Mouse (Mus musculus) adrenal gland, postnatal 4 days (tissue): Measurements from ENCODE around the gene Ccl24. TPM values are rescaled to one million over a fixed set of nuclear protein-coding genes. Genes with fewer than 3 reads are reported as not detected.
A peak's percentile ranks its signal among the peaks of the same experiment; 100 is the strongest.

ENCODE experiments used
- DNase-seq, 2 experiments: peaks; one replicate each; pipeline ENCODE4 v3.0.0; 2021 to 2022; ENCODE audit warnings: low spot score in 2 of 2, mixed read lengths in 2 of 2
- total RNA-seq, 2 experiments: library from RNA; stranded (reverse); gene quantifications; 2 replicates each; pipeline ENCODE4 v1.2.3; 2021

Gene Ccl24
- total RNA-seq, 2 experiments from 2014 or later = 2.4 to 3.0 TPM

DNA sequence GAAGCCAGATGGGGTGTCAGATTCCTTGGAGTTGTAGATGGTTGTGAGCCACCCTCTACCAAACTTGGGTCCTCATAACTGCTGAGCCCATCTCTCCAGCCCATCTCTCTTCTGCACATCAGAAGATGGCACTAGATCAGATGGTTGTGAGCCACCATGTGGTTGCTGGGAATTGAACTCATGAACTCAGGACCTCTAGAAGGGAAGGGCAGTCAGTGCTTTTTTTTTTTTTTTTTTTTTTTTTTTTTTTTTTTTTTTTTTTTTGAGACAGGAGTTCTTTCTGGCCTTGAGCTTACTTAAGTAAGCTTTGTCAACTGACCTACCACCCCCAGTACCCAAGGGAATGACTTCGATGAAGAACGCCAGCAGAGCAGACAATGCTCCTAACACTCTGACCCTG, 24.9 kb downstream of the Ccl24 start:
- DNase-seq = no peak

DNA sequence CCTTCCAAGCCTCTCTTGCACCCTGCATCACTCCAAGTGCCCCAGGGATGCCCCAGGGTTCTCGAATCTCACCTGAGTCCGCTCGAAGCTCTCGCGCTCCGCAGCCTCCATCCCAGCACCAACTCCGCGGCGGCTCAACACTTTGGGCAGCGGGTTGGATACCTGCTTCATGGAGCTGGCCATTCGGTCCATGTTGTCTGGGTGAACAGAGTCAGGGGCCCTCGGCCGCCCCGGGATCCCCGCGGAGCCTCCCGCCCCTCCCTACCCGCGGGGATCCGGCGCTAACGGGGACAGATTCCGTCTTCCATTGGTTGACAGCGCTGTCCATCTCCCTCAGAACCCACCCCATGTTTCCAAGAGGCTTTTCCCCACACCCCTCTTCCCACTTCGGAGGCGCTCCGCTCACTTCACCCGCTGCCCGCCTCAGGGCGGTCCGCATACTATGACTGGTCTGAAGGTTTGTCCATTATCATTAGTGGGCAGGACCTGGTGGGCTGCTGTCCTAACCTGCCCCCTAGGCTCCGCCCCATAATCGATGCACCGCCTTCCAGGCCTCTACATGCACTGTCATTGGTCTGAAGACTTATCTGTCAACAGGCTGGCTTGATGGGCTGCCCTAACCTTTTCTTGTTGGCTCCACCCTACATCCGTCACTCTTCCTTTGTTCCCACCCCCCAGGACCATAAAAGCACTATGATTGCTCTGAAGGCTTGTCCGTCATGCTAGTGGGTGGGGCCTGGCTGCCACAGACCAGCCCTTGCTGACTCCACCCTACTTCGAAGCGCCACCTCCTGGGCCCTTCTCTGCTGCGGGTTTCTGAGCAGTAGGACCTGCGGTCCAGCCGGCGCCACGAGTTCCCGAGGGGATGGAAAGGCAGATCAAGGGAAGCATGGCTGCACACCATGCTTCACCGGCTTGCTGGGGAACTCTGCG, 27.7 kb downstream of the Ccl24 start, which contains the start of gene Hip1:
TSS of gene Hip1 (minus strand) at position 256 of the 933 bp plus-strand sequence.
- peak; percentile 88 to 95 for DNase-seq

DNA sequence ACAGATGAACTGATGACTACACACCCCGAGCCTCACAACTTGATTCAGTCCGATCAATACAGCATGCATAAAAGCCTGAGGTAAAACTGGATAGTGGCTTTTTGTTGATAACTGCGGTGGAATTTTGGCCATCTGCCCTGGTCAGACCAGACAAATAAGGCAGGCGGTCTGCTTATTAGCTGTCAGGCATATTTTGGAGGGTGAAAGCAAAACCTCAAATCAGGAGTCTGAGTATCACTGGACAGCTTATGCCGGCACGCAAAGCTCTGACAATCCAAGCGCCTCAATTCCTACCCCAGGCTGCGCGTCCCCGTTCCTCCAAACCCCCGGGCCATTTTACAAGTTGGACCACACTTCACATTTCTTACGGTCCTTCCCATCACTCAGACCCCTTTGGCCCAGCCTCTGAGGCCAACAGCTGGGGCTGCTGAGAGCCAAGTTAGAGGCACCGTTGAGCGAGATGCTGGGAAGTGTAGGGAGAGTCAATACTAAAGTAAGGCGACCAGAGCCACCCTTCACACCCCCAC, 28.8 kb downstream of the Ccl24 start:
- DNase-seq = no peak

- no peak for DNase-seq
Measured at GRCm38 (mm10) chr5:135537794-135538214, 35.0 kb downstream of the Ccl24 start.

GRCm38 (mm10) chr5:135537326-135537725, 35.5 kb downstream of the Ccl24 start:
- no peak for DNase-seq

GRCm38 (mm10) chr5:135535867-135536266, 37.0 kb downstream of the Ccl24 start:
- DNase-seq = no peak

DNA sequence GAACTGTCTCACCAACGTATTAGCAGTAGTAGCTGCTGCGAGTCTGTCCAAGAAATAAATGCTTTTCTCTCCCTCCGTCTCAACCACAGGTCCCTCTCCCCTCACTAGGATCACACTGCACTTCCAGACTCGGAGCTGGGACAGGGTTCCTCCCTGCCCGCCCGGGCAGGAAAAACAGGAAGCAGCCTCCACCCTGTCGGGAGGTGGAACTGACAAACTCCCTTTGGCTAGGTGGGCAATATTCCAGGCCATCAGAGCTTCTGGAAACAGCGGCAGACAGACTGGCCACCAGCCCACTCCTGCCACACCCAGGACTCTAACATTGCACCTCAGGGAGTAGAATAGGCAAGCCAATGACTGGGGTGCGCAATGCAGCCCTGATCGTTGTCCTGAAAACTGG, 39.4 kb downstream of the Ccl24 start:
- DNase-seq = no peak

DNA sequence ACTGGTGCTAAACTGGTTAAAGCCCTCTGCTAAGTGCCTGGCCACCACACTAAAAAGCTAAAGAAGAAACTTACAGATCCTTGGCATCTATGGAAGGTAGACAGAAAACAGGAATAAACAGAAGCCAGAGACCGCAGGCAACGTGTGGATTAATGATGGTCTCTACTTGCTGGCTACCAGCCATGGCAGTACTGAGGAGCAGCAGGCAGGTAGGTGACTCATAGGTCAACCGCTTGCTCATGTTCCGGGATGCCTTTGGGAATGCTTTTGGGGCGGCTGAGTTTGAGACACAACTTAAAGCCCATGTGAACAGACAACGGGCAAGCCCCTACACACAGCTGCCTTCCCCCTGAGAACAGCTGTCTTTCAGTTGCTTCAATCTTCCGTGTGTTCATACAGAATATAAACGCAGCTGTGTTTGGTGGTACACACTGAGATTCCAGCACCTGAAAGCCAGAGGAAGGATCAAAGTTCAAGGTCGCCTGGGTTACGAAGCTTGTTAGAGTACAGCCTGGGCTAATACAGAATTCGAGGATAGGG, 41.5 kb downstream of the Ccl24 start:
- no peak for DNase-seq

- DNase-seq = no peak
Measured at GRCm38 (mm10) chr5:135529964-135530363, 42.9 kb downstream of the Ccl24 start.

DNA sequence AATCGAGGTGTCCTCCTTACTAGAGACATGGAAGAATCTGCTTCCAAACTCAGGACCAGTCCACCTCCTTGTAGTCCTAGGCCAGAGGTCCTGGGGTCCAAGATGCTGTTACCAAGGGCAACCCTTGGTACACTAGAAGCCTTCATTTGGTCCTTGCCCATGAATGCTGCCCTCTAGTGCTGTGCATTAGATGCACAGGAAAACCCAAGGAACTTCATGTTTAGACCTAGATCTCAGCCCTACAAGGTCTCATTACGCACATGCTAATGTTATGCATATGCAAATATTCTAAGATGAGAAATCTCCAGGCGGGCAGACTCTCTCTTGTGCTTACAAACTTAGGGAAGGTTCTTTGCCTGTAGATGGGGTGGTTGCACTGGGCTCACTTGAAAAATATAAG, 43.5 kb downstream of the Ccl24 start:
- no peak for DNase-seq

DNA sequence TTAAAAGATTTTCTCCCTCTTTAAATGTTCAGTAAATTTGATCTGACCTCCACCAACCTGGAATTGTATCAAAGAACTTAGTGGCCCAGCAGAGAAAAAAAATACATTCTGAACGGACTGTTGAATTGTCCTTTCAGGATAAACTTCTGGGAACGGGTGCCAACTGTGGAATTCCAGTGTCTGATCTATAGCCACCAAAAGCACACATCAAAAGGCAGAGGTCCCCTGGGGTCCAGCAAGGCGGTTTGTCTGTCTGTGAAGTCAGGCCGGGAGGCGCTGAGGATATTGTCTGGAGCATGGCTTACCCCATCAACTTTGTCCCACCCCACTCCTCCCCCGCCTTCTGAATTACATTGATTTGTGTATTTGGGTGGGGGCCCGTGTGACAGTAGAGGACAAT, 44.9 kb downstream of the Ccl24 start:
- DNase-seq = no peak

DNA sequence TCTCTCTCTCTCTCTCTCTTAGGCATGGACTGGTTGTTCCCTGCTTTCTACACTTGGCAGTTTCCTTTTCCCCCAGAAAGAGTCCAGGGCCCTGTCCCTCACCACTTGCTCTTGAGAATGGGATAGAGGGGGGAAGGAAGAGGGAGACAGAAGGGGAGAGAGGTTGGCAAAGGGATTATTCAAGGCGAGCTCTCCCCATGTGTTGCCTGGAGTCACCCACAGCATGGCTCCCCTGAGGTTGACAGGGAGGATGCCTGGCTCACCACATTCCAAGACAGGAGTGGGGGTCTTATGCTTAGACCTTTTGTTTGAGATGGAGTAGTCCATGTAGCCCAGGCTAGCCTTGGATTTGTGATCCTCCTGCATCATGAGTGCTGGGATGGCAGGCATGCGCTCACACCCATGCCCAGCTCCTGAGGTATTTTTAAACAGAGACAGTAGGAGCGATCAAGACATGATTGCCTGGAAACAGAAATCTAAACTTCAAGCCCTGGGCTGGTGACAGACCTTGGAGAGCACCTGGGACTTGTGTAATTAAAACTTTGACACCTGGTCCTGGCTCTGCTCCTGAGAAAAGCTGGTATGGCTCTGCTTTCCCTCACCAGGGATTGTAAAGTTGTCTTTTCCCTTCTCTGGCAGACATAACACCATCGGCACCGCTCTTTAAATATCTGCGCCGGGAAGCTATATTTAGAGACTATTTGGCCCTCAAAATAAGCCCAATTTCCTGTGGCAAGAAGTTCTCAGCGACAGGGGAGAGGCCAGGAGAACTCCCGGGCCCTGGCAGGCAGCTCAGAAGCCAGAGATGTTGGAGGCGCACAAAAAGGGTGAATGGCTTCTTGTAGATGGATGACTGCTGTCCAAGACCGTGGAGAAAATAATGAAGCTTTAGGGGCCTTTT, 47.9 kb downstream of the Ccl24 start:
- DNase-seq = no peak

DNA sequence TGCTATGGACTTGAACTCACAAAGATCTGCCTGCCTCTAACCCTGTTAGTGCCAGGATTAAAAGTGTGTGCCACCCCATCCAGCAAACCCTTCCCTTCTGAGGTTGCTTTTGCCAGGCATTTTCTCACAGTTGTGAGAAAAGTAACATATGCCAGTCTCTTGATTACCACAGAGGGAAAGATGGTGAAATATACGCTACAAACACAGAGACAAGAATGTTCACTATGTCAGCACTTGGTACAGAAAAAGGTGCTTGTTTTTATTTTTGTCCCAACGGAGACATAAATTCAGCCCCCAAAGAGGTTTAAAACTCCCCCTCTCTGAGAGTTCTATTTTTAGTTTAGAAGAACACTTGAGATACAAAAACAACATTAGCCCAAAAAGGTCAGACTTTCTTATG, 48.8 kb downstream of the Ccl24 start:
- no peak for DNase-seq

DNA sequence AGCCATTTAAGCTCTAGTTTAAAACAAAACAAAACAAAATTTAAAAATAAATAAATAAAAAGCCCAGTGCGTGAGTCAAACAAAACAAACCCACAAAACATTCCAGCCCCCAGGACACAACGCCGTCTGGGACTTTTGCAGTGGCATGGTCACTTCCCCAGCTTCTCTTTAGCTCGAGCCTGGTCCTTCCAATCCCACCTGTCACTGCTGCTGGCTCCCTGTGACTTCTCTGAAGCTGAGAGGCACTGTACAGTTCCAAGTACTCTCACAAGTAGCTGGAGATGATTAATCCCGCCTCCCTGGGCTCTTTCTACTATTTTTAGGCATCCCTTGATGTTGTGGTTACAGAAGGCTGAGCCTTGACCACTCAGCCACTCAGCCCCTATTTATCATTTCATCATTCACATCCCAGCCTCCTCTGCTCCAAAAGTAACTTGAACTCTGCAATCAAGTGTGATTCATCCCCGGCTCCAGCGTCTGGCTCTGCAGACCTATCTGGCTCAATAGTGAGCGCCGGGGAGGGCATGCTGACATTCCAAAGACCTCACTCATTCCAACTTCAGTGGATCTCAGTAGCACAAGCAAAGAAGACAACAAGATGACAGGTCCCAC, 50.6 kb downstream of the Ccl24 start:
- DNase-seq = peak in 1 of 2 experiments; percentile 29

Other genes with a start within 250 kb of the Ccl24 start
- gene Fkbp6, start 223.0 kb downstream of the Ccl24 start, total RNA-seq = under 1 TPM; 0.23 to 0.48 TPM
- gene Trim50, start 219.8 kb downstream of the Ccl24 start, total RNA-seq = under 1 TPM in 1 of 2 experiments, not detected in 1; 0.20 TPM
- gene Nsun5, start 203.1 kb downstream of the Ccl24 start, total RNA-seq = 10 to 100 TPM; 23.9 to 24.9 TPM
- gene Pom121, start 178.5 kb downstream of the Ccl24 start, total RNA-seq = 10 to 100 TPM; 35.9 to 40.7 TPM
- gene Hip1, start 27.9 kb downstream of the Ccl24 start, total RNA-seq = 10 to 100 TPM; 44.4 TPM
- not detected for gene Ccl26, start 9.5 kb downstream of the Ccl24 start, total RNA-seq
- 10 to 100 TPM; 54.4 to 55.1 TPM for gene Rhbdd2, start 59.6 kb upstream of the Ccl24 start, total RNA-seq
- 100 to 1,000 TPM; 168 to 190 TPM for gene Por, start 97.0 kb upstream of the Ccl24 start, total RNA-seq
- 10 to 100 TPM; 46.8 to 53.9 TPM for gene Tmem120a, start 171.4 kb upstream of the Ccl24 start, total RNA-seq
- gene Styxl1, start 205.3 kb upstream of the Ccl24 start, total RNA-seq = 1 to 10 TPM; 1.6 to 1.7 TPM
- gene Mdh2, start 205.4 kb upstream of the Ccl24 start, total RNA-seq = 100 to 1,000 TPM; 433 to 459 TPM
- gene Srrm3, start 233.8 kb upstream of the Ccl24 start, total RNA-seq = 1 to 10 TPM; 7.5 to 7.9 TPM